ENCODE assay signal across 8 mouse cellular contexts in genomic region chr6:66896119-66896920, GRCm38 (mm10). TPM values are rescaled to one million over a fixed set of nuclear protein-coding genes. Genes with fewer than 3 reads are reported as not detected.
DNase-seq lines count a peak whose midpoint lies in the region; ATAC-seq and TF ChIP-seq lines count a peak whose summit lies in the region.

Gng12 (plus strand) TSS chr6:66896397.

- peaks cover 11% of the 10 kb centered on the region; the same call in 1 of the 2 replicates for H3K4me1 ChIP-seq in hindbrain, embryonic 12.5 days

- POLR2A ChIA-PET in Patski (lab: Charles Lee): interaction anchor here (0.5 to 1.8 kb wide), 7 partner anchors 10 to 137 kb away, joined by 3 to 7 read pairs (median 5); no protein-coding TSS in a partner anchor

- H3K27ac ChIP-seq in hindbrain, embryonic 12.5 days: no peak within 1 kb of the TSS

- H3K27me3 ChIP-seq in Patski: no peaks in the 10 kb centered on the region
- H3K27me3 ChIP-seq in hindbrain, embryonic 12.5 days: no peaks in the 10 kb centered on the region; the same call in 1 of the 2 replicates

- in situ Hi-C loops in Patski (cut with MboI; ENCODE audit: low pct_unique_long_range_greater_than_20kb): loop anchor here (5.0 kb wide), 3 partner anchors 51 to 141 kb away; partner anchors contain the start of gene Gadd45a

- DNase-seq in Patski (ENCODE audit: low read depth, low spot score): peak; percentile 19
- DNase-seq in cerebellum, postnatal 14 days: peak; percentile 77 to 83
- peak; percentile 56 to 65 for DNase-seq in frontal cortex, postnatal 14 days (ENCODE audit: low spot score in 2 of 2)
- DNase-seq in layer of hippocampus, postnatal 14 days (ENCODE audit: low spot score in 2 of 2): peak; percentile 73 to 79
- peak; percentile 90 for DNase-seq in lung, postnatal 14 days
- peak; percentile 93 for DNase-seq in ovary, postnatal 36 days (ENCODE audit: low spot score)
- peak; percentile 88 to 89 for DNase-seq in thymus, postnatal 36 days

- under 1% methylated on average over 90 of the region's 98 CpGs for WGBS in hindbrain, embryonic 12.5 days

- H3K4me2 ChIP-seq in hindbrain, embryonic 12.5 days (replicated peaks): peak within 1 kb of the TSS; percentile 70

- H3K9ac ChIP-seq in hindbrain, embryonic 12.5 days: peak within 1 kb of the TSS; percentile 74

- H3K9me3 ChIP-seq in hindbrain, embryonic 12.5 days (replicated peaks): no peaks in the 10 kb centered on the region

- no peak for TF ChIP-seq CTCF in Patski (IDR thresholded peaks at IDR 0.05)

- H3K36me3 ChIP-seq in hindbrain, embryonic 12.5 days: no peaks in the 10 kb centered on the region

- peak; percentile 85 for ATAC-seq in Patski
- peak; percentile 92 for ATAC-seq in hindbrain, embryonic 12.5 days (ENCODE audit: low FRiP score)

- H3K4me3 ChIP-seq in hindbrain, embryonic 12.5 days: peak within 1 kb of the TSS; percentile 74

- CTCF ChIA-PET in Patski (lab: Charles Lee): interaction anchor here (0.7 to 2.7 kb wide), 9 partner anchors 10 to 262 kb away, joined by 3 to 14 read pairs (median 3); no protein-coding TSS in a partner anchor

RNA-seq across cellular contexts. Expression of gene Gng12, which starts in this region (rescaled TPM):
- polyA plus RNA-seq in Patski (2021): 169 TPM
- polyA plus RNA-seq in hindbrain, embryonic 12.5 days (2016; fragmentation: Nextera tagmentation; extraction: Ambion mirVana): 44.1 and 48.7 TPM in 2 replicates
- total RNA-seq in layer of hippocampus, postnatal 14 days (2021): 100 to 1,000 TPM; 104 to 117 TPM

Comparison
In these comparisons a context has a peak if more than half of its experiments do, and no peak if none do; other contexts are left out.
1. DNase-seq: peak in every context shown above with its lines; median percentile 93 in ovary, postnatal 36 days; 90 in lung, postnatal 14 days; 88 in thymus, postnatal 36 days; 80 in cerebellum, postnatal 14 days; 76 in layer of hippocampus, postnatal 14 days; 60 in frontal cortex, postnatal 14 days; 19 in Patski.